Mouse (Mus musculus) gastrocnemius, adult 2 months (tissue): ENCODE results near the gene Eid3. TPM values are rescaled to one million over a fixed set of nuclear protein-coding genes. Genes with fewer than 3 reads are reported as not detected.

Experiments
- DNase-seq: peaks from one replicate; pipeline ENCODE4 v3.0.0; 2022
- H3K27ac ChIP-seq: fragments of 200-600 bp; 2 replicates; pipeline ENCODE4 v1.8.1; 2022; ENCODE audit warnings: mild to moderate bottlenecking
- H3K4me3 ChIP-seq: fragments of 200-600 bp; 2 replicates; pipeline ENCODE4 v1.8.1; 2022; ENCODE audit warnings: mild to moderate bottlenecking, moderate library complexity
- CTCF ChIP-seq: fragments of 200-600 bp; IDR thresholded peaks from 2 replicates; pipeline ENCODE4 v1.8.1; 2022; ENCODE audit warnings: antibody characterized with exemption, mild to moderate bottlenecking, moderate library complexity
- intact Hi-C: fragments of 180-260 bp; cut with DNase I; formaldehyde crosslinking; loops from one replicate; pipeline ENCODE4 v1.15.1; 2025
- total RNA-seq, 2 experiments: library from RNA; stranded (reverse); gene quantifications; 2 replicates each; pipeline ENCODE4 v1.2.3; 2021

Gene Eid3
- total RNA-seq, 2 experiments from 2014 or later = 0.59 to 2.5 TPM

DNA sequence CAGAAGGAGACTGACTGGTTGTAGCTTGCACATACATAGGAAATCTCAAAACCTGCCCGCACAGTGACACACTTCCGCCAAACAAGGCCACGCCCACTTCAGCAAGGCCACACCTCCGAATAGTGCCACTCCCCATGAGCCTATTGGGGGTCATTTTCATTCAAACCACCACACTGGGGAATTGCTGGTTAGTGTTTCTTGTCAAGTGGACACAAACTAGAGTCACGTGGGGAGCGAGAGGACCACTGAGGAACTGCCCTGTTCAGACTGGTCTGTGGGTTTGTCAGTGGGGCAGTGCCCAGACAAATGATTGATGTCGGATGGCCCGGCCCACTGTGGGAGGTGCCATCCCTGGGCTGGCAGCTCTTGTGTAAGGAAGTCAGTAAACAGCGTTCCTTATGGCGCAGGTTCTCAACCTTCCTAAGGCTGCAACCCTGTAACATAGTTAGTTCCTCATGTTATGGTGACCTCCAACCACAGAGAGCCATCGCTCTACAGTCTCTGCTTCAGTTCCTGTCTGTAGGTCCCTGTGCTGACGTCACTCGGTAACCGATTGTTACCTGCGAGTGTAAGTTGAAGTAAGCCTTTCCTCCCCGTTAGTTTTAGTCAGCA, 33.5 kb downstream of the Eid3 start:
- TF ChIP-seq CTCF = no peak
- no peak for DNase-seq
- Histone ChIP-seq H3K4me3 (no peak overlapping the region), H3K27ac (peak overlapping the region; percentile 84)
- intact Hi-C loops = loop anchor here (2.0 to 5.0 kb wide), 2 partner anchors 43 to 89 kb away; no protein-coding TSS in a partner anchor

DNA sequence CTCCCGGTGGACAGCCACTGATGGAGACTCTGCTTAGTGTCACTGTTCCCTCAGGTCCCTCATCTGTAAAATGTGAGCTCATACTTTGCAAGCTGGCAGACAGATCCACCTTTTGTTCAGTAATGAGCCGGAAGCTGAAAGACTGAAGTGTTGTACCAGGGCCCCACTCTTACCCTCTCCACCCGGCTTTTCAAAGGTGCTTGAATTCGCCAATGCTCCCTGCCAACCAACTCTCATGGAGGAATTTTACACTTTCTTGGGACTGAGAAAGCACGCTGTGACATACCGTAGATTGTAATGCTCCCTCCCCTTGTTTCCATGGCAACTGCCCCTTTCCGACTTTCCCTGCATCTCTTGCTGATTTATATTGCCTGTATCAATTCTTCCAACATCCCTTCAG, 34.1 kb downstream of the Eid3 start:
- Histone ChIP-seq H3K4me3 (no peak overlapping the region), H3K27ac (no peak overlapping the region)
- intact Hi-C loops = loop anchor here (2.0 to 5.0 kb wide), 2 partner anchors 43 to 90 kb away; no protein-coding TSS in a partner anchor
- TF ChIP-seq CTCF = no peak
- no peak for DNase-seq

DNA sequence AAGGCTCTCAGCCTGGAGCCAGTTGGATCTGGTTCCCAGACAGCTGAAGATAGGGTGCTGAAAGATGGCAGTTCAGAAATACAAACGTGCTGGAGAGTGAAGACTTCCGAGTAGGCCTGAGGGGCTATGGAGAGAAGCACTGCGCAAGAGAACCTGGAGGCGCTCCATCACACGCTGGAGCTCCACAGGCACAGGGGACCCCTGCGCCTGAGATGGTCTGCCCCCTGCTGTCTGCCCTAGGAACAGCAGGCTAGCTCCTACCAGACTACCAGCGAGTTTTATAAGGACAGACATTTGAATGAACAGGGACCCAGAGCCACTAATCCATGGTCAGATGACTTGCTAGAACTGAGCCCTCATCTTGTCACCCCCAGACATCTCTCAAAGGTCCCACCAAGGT, 35.0 kb downstream of the Eid3 start:
- peak; percentile 93 for DNase-seq
- Histone ChIP-seq H3K27ac (no peak overlapping the region), H3K4me3 (0 out of 2 replicates have a peak overlapping the region, but pooled peaks have one; percentile 19)
- no peak; the same call in 1 of the 2 replicates for TF ChIP-seq CTCF
- intact Hi-C loops = loop anchor here (1.0 to 5.0 kb wide), 4 partner anchors 44 to 234 kb away; no protein-coding TSS in a partner anchor

DNA sequence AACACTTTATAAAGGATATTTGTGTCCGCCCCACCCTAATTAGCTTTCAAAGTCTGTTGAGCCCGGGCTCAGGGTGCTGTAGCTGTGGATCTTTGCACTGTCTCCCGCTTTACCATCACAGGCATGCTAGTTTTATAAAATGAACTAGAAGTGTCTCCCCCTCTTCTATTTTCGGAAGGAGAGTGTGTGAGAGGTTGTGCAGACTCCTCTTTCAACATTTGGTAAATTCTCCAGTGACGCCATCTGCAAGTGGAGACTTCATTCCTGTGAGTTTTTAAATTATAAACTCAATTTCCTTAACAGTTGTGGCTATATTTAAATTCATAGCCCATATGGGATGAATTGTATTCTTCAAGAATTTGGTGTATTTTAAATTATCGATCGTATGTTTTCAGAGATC, 42.1 kb downstream of the Eid3 start:
- Histone ChIP-seq H3K4me3 (no peak overlapping the region), H3K27ac (no peak overlapping the region)
- intact Hi-C loops = loop anchor here (2.0 kb wide), 1 partner anchor 274 kb away; no protein-coding TSS in a partner anchor
- DNase-seq = no peak
- TF ChIP-seq CTCF = no peak

DNA sequence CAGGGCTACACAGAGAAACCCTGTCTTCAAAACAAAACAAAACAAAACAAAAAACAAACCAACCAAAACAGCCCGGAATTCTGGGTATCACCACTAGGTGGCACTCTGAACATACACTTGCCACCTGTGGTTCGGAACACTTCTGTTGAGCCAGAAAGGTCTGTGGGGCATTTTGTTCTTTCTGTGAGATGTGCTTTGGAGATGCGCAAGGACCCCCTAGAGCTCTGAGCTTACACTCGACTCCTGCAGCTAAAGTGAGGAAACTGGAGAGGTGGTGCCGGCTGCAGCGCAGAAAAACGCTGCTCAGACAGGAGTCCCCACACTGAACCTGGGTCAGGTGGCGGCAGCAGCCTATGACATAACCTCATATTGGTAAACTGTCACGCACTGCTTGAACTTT, 43.0 kb downstream of the Eid3 start:
- DNase-seq = peak; percentile 61
- H3K4me3 ChIP-seq = no peak overlapping the region
- peak; percentile 83 for TF ChIP-seq CTCF
- intact Hi-C loops = loop anchor here (1.0 to 2.0 kb wide), 2 partner anchors 273 to 288 kb away; no protein-coding TSS in a partner anchor
- H3K27ac ChIP-seq = no peak overlapping the region

DNA sequence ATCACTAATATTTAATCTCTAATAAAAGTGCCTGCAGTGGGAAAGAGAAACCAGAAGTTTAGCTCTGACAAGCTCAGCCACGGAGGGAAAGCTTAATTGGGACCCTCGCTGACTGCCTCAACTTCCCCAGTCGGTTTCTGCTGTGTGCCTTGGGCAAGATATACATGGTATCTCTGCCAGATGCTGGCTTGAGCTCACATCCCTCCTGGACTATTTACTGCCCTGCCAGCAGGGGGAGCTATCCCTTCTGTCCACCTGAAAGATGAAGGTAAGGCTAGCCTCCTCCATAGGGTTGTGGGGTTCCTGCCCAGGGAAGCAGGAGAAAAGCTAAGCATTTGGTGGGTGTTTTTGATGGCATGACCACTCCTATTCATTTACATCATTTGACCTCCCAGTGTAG, 43.8 kb downstream of the Eid3 start:
- intact Hi-C loops = loop anchor here (2.0 to 5.0 kb wide), 2 partner anchors 387 to 442 kb away; no protein-coding TSS in a partner anchor
- TF ChIP-seq CTCF = peak; percentile 69
- peak; percentile 61 for DNase-seq
- Histone ChIP-seq H3K27ac (no peak overlapping the region), H3K4me3 (no peak overlapping the region)

DNA sequence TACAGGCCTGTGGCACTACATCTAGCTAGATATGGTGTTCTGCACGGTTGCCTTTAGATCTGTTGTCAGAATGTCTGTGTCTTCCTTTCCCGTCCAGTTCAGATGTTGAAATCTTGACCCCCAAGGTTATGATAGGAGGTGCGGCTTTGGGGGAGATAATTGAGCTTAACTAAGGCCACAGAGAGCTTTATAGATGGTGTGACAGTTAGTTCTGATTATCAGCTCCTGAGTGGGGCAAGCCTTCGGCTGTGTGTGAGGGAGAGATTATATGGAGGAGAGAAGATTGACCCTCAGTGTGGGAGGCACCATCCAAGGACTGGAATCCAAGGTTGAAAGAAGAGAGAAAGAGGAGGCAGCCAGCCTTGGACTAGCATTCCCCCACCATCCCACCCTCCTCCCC, 46.8 kb downstream of the Eid3 start:
- intact Hi-C loops = loop anchor here (5.0 kb wide), 1 partner anchor 439 kb away; no protein-coding TSS in a partner anchor
- DNase-seq = no peak
- H3K27ac ChIP-seq = no peak overlapping the region
- no peak for TF ChIP-seq CTCF
- H3K4me3 ChIP-seq = no peak overlapping the region

DNA sequence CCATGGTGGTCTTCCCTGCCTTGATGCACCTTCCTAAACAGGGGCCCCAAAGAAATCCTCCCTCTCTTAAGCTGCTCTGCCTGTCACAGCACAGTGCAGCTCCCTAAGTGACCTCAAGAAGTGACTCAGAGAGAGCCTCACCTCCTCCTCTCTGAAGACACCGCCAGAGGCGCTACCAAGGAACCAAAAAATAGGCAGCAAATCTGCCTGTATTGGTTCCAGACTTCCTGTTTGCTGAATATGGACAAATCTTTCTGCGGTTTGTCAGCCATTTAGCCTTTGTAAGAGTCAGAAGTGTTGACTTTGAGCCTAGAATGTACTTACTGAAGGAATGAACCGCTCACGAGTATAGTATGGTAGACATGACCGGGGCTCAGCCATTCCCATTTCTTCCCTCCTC, 47.3 kb downstream of the Eid3 start:
- no peak for TF ChIP-seq CTCF
- Histone ChIP-seq H3K4me3 (no peak overlapping the region), H3K27ac (no peak overlapping the region)
- DNase-seq = no peak
- intact Hi-C loops = loop anchor here (5.0 kb wide), 1 partner anchor 439 kb away; no protein-coding TSS in a partner anchor

Other genes starting within 250 kb of the Eid3 start
- 10 to 100 TPM; 31.5 to 43.1 TPM for gene 1190007I07Rik, start 243.4 kb upstream of the Eid3 start, total RNA-seq
- gene Tdg, start 236.8 kb upstream of the Eid3 start, total RNA-seq = 10 to 100 TPM; 14.2 to 17.4 TPM
- 1 to 10 TPM; 1.5 to 3.0 TPM for gene Glt8d2, start 176.0 kb upstream of the Eid3 start, total RNA-seq
- gene Hcfc2, start 170.5 kb upstream of the Eid3 start, total RNA-seq = 10 to 100 TPM; 23.0 to 25.5 TPM
- 10 to 100 TPM; 31.7 to 37.5 TPM for gene Nfyb, start 102.5 kb upstream of the Eid3 start, total RNA-seq
- 10 to 100 TPM; 58.2 to 76.0 TPM for gene Txnrd1, start 32.7 kb upstream of the Eid3 start, total RNA-seq
- gene Chst11, start 118.9 kb downstream of the Eid3 start, total RNA-seq = 1 to 10 TPM; 1.1 to 1.8 TPM